Comparison of ENCODE assay signal across 8 mouse cellular contexts in the genomic region with DNA sequence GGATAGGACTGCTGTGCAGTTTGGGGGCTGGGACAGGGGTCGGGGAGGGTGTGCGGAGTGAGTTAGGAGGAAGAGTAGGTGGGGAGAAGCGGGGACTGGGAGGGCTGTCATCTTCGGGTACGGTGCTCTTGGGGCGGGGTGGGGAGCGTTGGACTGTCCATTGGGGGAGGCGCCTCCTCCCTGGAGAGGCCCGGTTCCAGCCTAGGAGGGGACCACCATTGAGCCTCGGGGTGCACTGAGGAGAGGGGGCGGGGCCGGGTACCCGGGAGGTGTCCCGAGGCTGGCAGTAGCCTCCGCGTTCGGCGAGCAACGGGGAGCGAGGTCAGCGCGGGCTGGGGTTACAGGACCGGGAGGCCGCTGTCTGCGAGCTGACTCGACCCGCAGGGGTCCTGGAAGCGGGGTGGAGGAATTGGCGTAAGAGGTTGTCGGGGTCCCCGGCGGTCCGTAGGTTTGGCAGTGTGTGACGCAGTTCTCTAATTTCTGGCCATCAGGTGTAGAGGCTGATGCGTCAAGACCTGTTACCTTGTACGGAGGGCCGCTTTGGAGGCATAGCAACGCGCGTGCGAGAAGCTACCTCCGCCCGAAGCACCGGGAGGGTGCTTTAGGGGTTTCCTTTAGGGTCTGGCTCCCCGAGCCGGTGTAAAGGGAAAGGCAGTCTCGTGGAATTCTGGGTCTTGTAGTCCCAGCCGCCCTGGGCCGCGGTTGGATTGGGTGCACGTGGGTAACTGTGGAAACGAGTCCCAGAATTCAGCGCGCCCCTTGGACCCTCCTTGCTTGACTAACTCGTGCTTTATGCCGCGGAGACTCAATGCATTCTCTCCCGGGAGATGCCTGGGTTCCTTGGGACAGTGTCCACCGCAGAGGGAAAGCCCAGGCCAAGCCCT. TPM values are rescaled to one million over a fixed set of nuclear protein-coding genes. Genes with fewer than 3 reads are reported as not detected.
A peak's percentile ranks its signal among the peaks of the same experiment; 100 is the strongest.
DNase-seq lines count a peak whose midpoint lies in the region; ATAC-seq lines count a peak whose summit lies in the region.

No protein-coding gene starts in this region.

- no peaks in the 10 kb centered on the region for H3K9me3 ChIP-seq in intestine, embryonic 14.5 days (ENCODE audit: control insufficient read depth, low read length)

- no peaks in the 10 kb centered on the region for H3K27me3 ChIP-seq in intestine, embryonic 14.5 days (replicated peaks; ENCODE audit: control insufficient read depth, insufficient read depth, low read length)

- WGBS in intestine, embryonic 14.5 days = under 1% methylated on average over 58 of the region's 59 CpGs

- peaks cover 11% of the 10 kb centered on the region for H3K4me1 ChIP-seq in intestine, embryonic 14.5 days (replicated peaks; ENCODE audit: control insufficient read depth, insufficient read depth, low read length)

- ATAC-seq in intestine, embryonic 14.5 days (replicated peaks; ENCODE audit: low FRiP score, low TSS enrichment, low read depth) = peak; percentile 70

- no peaks in the 10 kb centered on the region for H3K36me3 ChIP-seq in intestine, embryonic 14.5 days (ENCODE audit: control insufficient read depth, insufficient read depth, low read length)

- peak overlapping the region; percentile 89 for H3K4me2 ChIP-seq in intestine, embryonic 14.5 days (ENCODE audit: low read length)

- peak overlapping the region; percentile 79 for H3K4me3 ChIP-seq in intestine, embryonic 14.5 days (ENCODE audit: low read depth, low read length)

- H3K9ac ChIP-seq in intestine, embryonic 14.5 days (ENCODE audit: low read length) = peak overlapping the region; percentile 66

- peak overlapping the region; percentile 90 for H3K27ac ChIP-seq in intestine, embryonic 14.5 days (ENCODE audit: low read depth)

- peak; percentile 96 for DNase-seq in ZHBTc4 (ENCODE audit: low read depth, low spot score)
- DNase-seq in cerebellum, postnatal 4 days (ENCODE audit: low spot score in 2 of 2) = peak; percentile 75 to 82
- DNase-seq in gastrocnemius, postnatal 14 days = peak; percentile 87
- peak; percentile 90 for DNase-seq in intestine, embryonic 14.5 days (ENCODE audit: low spot score)
- peak; percentile 94 for DNase-seq in left cerebral cortex, postnatal 14 days (ENCODE audit: low spot score in 2 of 2)
- peak; percentile 91 for DNase-seq in mesoderm, embryonic 11.5 days (ENCODE audit: low read depth, low spot score)
- DNase-seq in right cerebral cortex, postnatal 36 days (ENCODE audit: low spot score in 2 of 2) = peak; percentile 92 to 93
- DNase-seq in yolk sac, embryonic 10.5 days (ENCODE audit: low spot score) = peak; percentile 89

- intact Hi-C loops in gastrocnemius, postnatal 14 days (cut with DNase I; ENCODE audit: low total_unique reads) = no loop called here
- intact Hi-C loops in left cerebral cortex, postnatal 14 days (cut with DNase I) = loop anchor here (5.0 kb wide), 2 partner anchors 45 to 150 kb away; no protein-coding TSS in a partner anchor

RNA-seq across cellular contexts. Expression of a gene that starts 11.3 kb away (rescaled TPM):
- 10 to 100 TPM in 1 of 2 experiments, 1 to 10 TPM in 1; 8.1 to 12.0 TPM for total RNA-seq in gastrocnemius, postnatal 14 days (2021)
- polyA plus RNA-seq in intestine, embryonic 14.5 days (2014; fragmentation: Nextera tagmentation; extraction: Ambion mirVana) = 28.3 and 30.3 TPM in 2 replicates
- 100 to 1,000 TPM; 120 to 125 TPM for total RNA-seq in left cerebral cortex, postnatal 14 days (2021)

Comparison
In these comparisons a context has a peak if more than half of its experiments do, and no peak if none do; other contexts are left out.
1. Peak in every context shown above with its lines: DNase-seq, ATAC-seq, H3K4me3 ChIP-seq and H3K27ac ChIP-seq.
2. RNA of a gene that starts 11.3 kb away (total RNA-seq): 120 to 125 TPM in left cerebral cortex, postnatal 14 days; 8.1 to 12.0 TPM in gastrocnemius, postnatal 14 days; every median in the first group is over 4 times any median in the second.